Mouse (Mus musculus) C2C12 (cell line): Measurements from ENCODE around the gene Atp6v0d1. TPM values are rescaled to one million over a fixed set of nuclear protein-coding genes. Genes with fewer than 3 reads are reported as not detected.
A peak's percentile ranks its signal among the peaks of the same experiment; 100 is the strongest.

ENCODE experiments used
- H3K27me3 ChIP-seq: one replicate; pipeline ENCODE4 v1.6.1; 2011; ENCODE audit not compliant: control insufficient read depth, insufficient read depth, insufficient read length
- H3K36me3 ChIP-seq: one replicate; pipeline ENCODE4 v1.6.1; 2011; ENCODE audit not compliant: control insufficient read depth, insufficient read depth
- H3K4me3 ChIP-seq: one replicate; pipeline ENCODE4 v1.5.1; 2011; ENCODE audit warnings: mild to moderate bottlenecking, control low read depth; ENCODE audit not compliant: poor library complexity, insufficient read depth, severe bottlenecking
- H3K79me2 ChIP-seq: one replicate; pipeline ENCODE4 v1.6.1; 2011; ENCODE audit not compliant: control insufficient read depth, insufficient read depth
- H3K79me3 ChIP-seq: one replicate; pipeline ENCODE4 v1.6.1; 2011; ENCODE audit warnings: low read depth, control low read depth
- H3ac ChIP-seq: one replicate; pipeline ENCODE3; 2011; ENCODE audit warnings: low read depth; ENCODE audit not compliant: control insufficient read depth, insufficient read length
- CEBPB ChIP-seq: IDR thresholded peaks from one replicate; pipeline ENCODE4 v1.6.1; 2011; ENCODE audit warnings: low read depth, mild to moderate bottlenecking, control low read depth, moderate library complexity
- CTCF ChIP-seq: IDR thresholded peaks from one replicate; pipeline ENCODE4 v1.5.1; 2011; ENCODE audit not compliant: control insufficient read depth, insufficient read depth, insufficient read length
- FOSL1 ChIP-seq: IDR thresholded peaks from one replicate; pipeline ENCODE4 v1.8.0; 2011; ENCODE audit warnings: mild to moderate bottlenecking, low read length; ENCODE audit not compliant: poor library complexity, insufficient read depth, severe bottlenecking
- MAX ChIP-seq: IDR thresholded peaks from one replicate; pipeline ENCODE4 v1.6.1; 2011; ENCODE audit warnings: mild to moderate bottlenecking, control low read depth
- MYOD1 ChIP-seq: IDR thresholded peaks from one replicate; pipeline ENCODE4 v1.6.1; 2011; ENCODE audit warnings: low read depth; ENCODE audit not compliant: control insufficient read depth, insufficient read length
- MYOG ChIP-seq: IDR thresholded peaks from one replicate; pipeline ENCODE4 v1.6.1; 2011; ENCODE audit not compliant: control insufficient read depth, insufficient read length; ENCODE audit errors: extremely low read depth
- USF1 ChIP-seq: IDR thresholded peaks from one replicate; pipeline ENCODE4 v1.6.1; 2011; ENCODE audit warnings: low read depth, mild to moderate bottlenecking, control low read depth, moderate library complexity
- polyA plus RNA-seq: library from polyadenylated mRNA; unstranded; fragments of >200 nt; fragmentation: generic; extraction: Trizol; gene quantifications from one replicate; pipeline ENCODE4 v1.2.1, GENCODE M21; 2012; ENCODE audit warnings: missing spikeins

The Atp6v0d1 gene
- polyA plus RNA-seq, 1 experiment = 95.1 TPM

- TF ChIP-seq FOSL1 (no peak), CTCF (peak; percentile 39)
- no peaks in the 10 kb centered on the region for H3K79me3 ChIP-seq
- H3K27me3 ChIP-seq = no peaks in the 10 kb centered on the region
- H3K36me3 ChIP-seq = peaks cover 16% of the 10 kb centered on the region
- H3ac ChIP-seq = no peak overlapping the region
- no peak overlapping the region for H3K4me3 ChIP-seq
- no peaks in the 10 kb centered on the region for H3K79me2 ChIP-seq
Measured at GRCm38 (mm10) chr8:105481453-105481852, 84.4 kb downstream of the Atp6v0d1 start.

GRCm38 (mm10) chr8:105481013-105481412 is 84.8 kb downstream of the Atp6v0d1 start:
- Histone ChIP-seq H3ac (no peak overlapping the region), H3K27me3 (no peaks in the 10 kb centered on the region), H3K4me3 (no peak overlapping the region), H3K79me3 (no peaks in the 10 kb centered on the region), H3K36me3 (peaks cover 19% of the 10 kb centered on the region), H3K79me2 (no peaks in the 10 kb centered on the region)
- no peak for TF ChIP-seq MYOD1

- H3K4me3 ChIP-seq = no peak overlapping the region
Measured at GRCm38 (mm10) chr8:105477792-105478191, 88.1 kb downstream of the Atp6v0d1 start.

DNA sequence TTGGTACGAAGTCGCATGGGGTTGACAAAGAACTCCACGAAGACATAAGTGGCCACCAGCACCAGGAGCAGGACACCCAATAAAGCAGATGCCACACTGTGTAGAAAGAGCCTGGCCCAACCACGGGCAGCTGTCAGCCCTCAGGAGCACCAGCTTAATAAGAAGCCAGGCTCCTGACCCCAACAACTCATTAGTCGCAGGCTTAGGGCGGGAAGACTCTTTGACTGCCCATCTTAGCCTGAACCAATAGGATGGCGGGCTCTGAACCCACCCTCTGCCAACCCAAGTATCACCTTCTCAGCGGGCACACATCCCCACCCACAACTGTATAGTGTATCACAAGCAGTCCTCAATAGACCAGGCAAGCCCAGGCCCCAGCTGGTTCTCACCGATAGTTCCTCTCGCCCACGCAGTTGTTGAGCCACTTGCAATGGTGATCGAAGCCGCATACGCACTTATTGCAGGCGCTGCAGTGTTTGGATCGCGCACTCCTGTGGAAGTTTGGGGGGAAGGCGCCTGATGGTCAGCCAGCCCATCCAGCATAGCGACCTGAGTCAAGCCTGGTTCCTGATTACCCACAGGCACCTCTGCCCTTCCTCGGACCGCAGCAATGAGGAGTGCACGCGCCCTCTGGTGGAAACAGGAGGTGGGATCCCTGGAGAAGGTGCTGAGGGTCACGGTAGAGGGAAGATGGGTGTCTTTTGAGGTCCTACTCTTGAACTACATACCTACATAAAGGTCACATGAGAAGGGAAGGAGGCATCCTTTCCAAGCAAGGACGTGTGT is 89.0 kb downstream of the Atp6v0d1 start:
- Histone ChIP-seq H3K27me3 (no peaks in the 10 kb centered on the region), H3K4me3 (no peak overlapping the region), H3ac (no peak overlapping the region), H3K79me3 (no peaks in the 10 kb centered on the region), H3K79me2 (no peaks in the 10 kb centered on the region), H3K36me3 (peaks cover 31% of the 10 kb centered on the region)
- TF ChIP-seq MYOG (no peak), MAX (no peak), CTCF (peak; percentile 93), CEBPB (no peak)

More at GRCm38 (mm10) chr8:105477792-105478191, 88.1 kb downstream of the Atp6v0d1 start:
- Histone ChIP-seq H3K36me3 (peaks cover 36% of the 10 kb centered on the region), H3K79me2 (no peaks in the 10 kb centered on the region), H3ac (no peak overlapping the region), H3K79me3 (no peaks in the 10 kb centered on the region), H3K27me3 (no peaks in the 10 kb centered on the region)
- TF ChIP-seq MYOD1 (no peak), FOSL1 (no peak), CTCF (no peak), CEBPB (no peak), MYOG (no peak), USF1 (no peak)

GRCm38 (mm10) chr8:105476161-105476560 is 89.7 kb downstream of the Atp6v0d1 start:
- no peak overlapping the region for H3K4me3 ChIP-seq
- no peaks in the 10 kb centered on the region for H3K79me3 ChIP-seq
- H3ac ChIP-seq = no peak overlapping the region
- TF ChIP-seq MAX = no peak
- TF ChIP-seq CEBPB = no peak
- TF ChIP-seq MYOG = no peak
- TF ChIP-seq CTCF = no peak
- TF ChIP-seq USF1 = no peak
- no peak for TF ChIP-seq MYOD1
- peaks cover 24% of the 10 kb centered on the region for H3K36me3 ChIP-seq
- H3K27me3 ChIP-seq = no peaks in the 10 kb centered on the region
- no peaks in the 10 kb centered on the region for H3K79me2 ChIP-seq

GRCm38 (mm10) chr8:105475742-105476141 is 90.1 kb downstream of the Atp6v0d1 start:
- H3K4me3 ChIP-seq = no peak overlapping the region
- no peak overlapping the region for H3ac ChIP-seq
- no peaks in the 10 kb centered on the region for H3K27me3 ChIP-seq
- H3K36me3 ChIP-seq = peaks cover 24% of the 10 kb centered on the region
- no peaks in the 10 kb centered on the region for H3K79me3 ChIP-seq
- no peaks in the 10 kb centered on the region for H3K79me2 ChIP-seq
- TF ChIP-seq CEBPB = no peak
- no peak for TF ChIP-seq MYOG
- TF ChIP-seq FOSL1 = no peak
- TF ChIP-seq MAX = no peak
- no peak for TF ChIP-seq MYOD1
- TF ChIP-seq CTCF = no peak
- TF ChIP-seq USF1 = no peak
